Mouse (Mus musculus) liver, postnatal 0 days (tissue): ENCODE measurements around the gene Vasp. TPM values are rescaled to one million over a fixed set of nuclear protein-coding genes. Genes with fewer than 3 reads are reported as not detected.

Experiments used
- ATAC-seq: fragments of 200-750 bp; cut with Nextera tagmentation; 2 replicates; pipeline ENCODE4 v1.8.0; 2017; ENCODE audit warnings: mild to moderate bottlenecking, moderate library complexity
- DNase-seq: peaks from one replicate; pipeline ENCODE4 v3.0.0-alpha.2; 2016
- H3K27ac ChIP-seq: fragments of 300-500 bp; sonication (generic); 2 replicates; pipeline ENCODE4 v1.5.1; 2014; ENCODE audit warnings: antibody characterized with exemption, moderate library complexity, mild to moderate bottlenecking, low read depth
- H3K27me3 ChIP-seq: fragments of 300-500 bp; sonication (generic); 2 replicates; pipeline ENCODE4 v1.6.1; 2014; ENCODE audit warnings: low read length, control low read depth, mixed read lengths; ENCODE audit not compliant: insufficient read depth
- H3K36me3 ChIP-seq: fragments of 300-500 bp; sonication (generic); replicated peaks from 2 replicates; pipeline ENCODE4 v1.6.1; 2014; ENCODE audit warnings: mild to moderate bottlenecking, control low read depth, low read length, moderate library complexity, mixed read lengths; ENCODE audit not compliant: insufficient read depth
- H3K4me1 ChIP-seq: fragments of 300-500 bp; sonication (generic); 2 replicates; pipeline ENCODE4 v1.6.1; 2014; ENCODE audit warnings: antibody characterized with exemption, mild to moderate bottlenecking, control low read depth; ENCODE audit not compliant: insufficient read depth
- H3K4me2 ChIP-seq: fragments of 300-500 bp; sonication (generic); 2 replicates; pipeline ENCODE4 v1.6.1; 2014; ENCODE audit warnings: low read depth, mild to moderate bottlenecking, low read length, moderate library complexity, mixed read lengths
- H3K4me3 ChIP-seq: fragments of 300-500 bp; sonication (generic); 2 replicates; pipeline ENCODE4 v1.5.1; 2014; ENCODE audit warnings: low read depth, low read length
- H3K9ac ChIP-seq: fragments of 300-500 bp; sonication (generic); replicated peaks from 2 replicates; pipeline ENCODE4 v1.6.1; 2014; ENCODE audit warnings: mild to moderate bottlenecking, moderate library complexity
- H3K9me3 ChIP-seq: fragments of 300-500 bp; sonication (generic); 2 replicates; pipeline ENCODE4 v1.6.1; 2016; ENCODE audit warnings: mild to moderate bottlenecking, control low read depth, low read length, mixed read lengths
- CTCF ChIP-seq: sonication (generic); IDR thresholded peaks from 2 replicates; pipeline ENCODE4 v1.5.1; 2016; ENCODE audit warnings: antibody characterized with exemption, low read depth
- EP300 ChIP-seq: IDR thresholded peaks from 2 replicates; pipeline ENCODE4 v1.6.1; 2016; ENCODE audit warnings: antibody characterized with exemption, low read depth, mild to moderate bottlenecking
- WGBS: fragments of 180-500 bp; shearing (Covaris S2); extraction: QIAGEN DNeasy Blood & Tissue Kit; methylation state at CpG from one replicate; pipeline ENCODE4 v1.1.7; 2014; ENCODE audit not compliant: insufficient replicate concordance; 5-methylcytosine and 5-hydroxymethylcytosine counted together
- polyA plus RNA-seq: library from polyadenylated mRNA; unstranded; fragments of >200 nt; fragmentation: Nextera tagmentation; extraction: Ambion mirVana; gene quantifications from 2 replicates; pipeline ENCODE4 v1.2.1, GENCODE M21; 2015

Gene Vasp
- polyA plus RNA-seq, 1 experiment from 2014 or later = 36.2 TPM

DNA sequence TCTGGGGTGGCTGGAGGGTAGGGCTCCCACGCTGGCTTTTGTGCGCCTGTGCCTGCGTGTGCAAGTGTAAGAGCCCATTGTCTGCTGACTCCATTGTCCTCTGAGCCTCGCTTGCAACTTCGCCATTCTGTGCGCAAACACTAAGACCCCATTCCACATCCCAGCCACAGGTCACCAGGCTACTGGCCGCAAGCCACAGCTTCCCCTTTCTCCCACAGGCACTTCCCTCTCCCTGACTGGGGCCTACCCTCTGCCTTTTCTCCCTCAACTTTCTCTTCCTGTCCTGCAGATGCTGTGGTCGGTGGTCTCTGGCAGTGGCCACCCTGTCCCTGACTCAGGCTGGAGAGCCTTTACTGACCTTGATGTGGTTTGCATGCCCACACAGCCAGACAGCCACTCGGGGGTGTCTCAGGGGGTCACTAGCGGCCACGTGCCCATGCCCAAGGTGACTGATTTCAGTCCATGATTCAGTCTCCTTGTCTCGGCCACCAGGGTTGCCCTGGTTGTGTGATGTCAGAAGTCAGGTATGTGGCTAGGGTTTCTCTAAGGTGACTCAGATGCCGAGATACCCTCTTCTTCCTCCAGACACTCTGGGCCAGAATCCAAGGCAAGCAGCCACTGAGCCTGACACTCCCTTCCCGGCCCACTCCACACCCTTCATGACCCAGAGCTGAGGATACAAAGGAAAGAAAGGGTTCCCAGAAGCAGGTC is 45.0 kb upstream of the Vasp start:
- peak; percentile 66 for DNase-seq
- Histone ChIP-seq H3K9ac (no peak overlapping the region), H3K27ac (0 out of 2 replicates have a peak overlapping the region, but pooled peaks have one; percentile 42), H3K9me3 (no peaks in the 10 kb centered on the region), H3K4me3 (no peak overlapping the region), H3K4me2 (0 out of 2 replicates have a peak overlapping the region, but pooled peaks have one; percentile 36), H3K4me1 (peaks cover 8% of the 10 kb centered on the region), H3K36me3 (no peaks in the 10 kb centered on the region), H3K27me3 (peaks cover 9% of the 10 kb centered on the region; the same call in 1 of the 2 replicates)
- ATAC-seq = no peak
- TF ChIP-seq EP300 = no peak
- TF ChIP-seq CTCF = no peak
- WGBS = 18% methylated on average over 14 of the region's 14 CpGs

- TF ChIP-seq CTCF (no peak), EP300 (no peak)
- Histone ChIP-seq H3K4me1 (peaks cover 13% of the 10 kb centered on the region), H3K4me3 (no peak overlapping the region), H3K27ac (no peak overlapping the region), H3K36me3 (no peaks in the 10 kb centered on the region), H3K27me3 (peaks cover 10% of the 10 kb centered on the region; the same call in 1 of the 2 replicates), H3K9me3 (no peaks in the 10 kb centered on the region), H3K4me2 (no peak overlapping the region), H3K9ac (no peak overlapping the region)
- 59% methylated on average over 5 of the region's 5 CpGs for WGBS
- DNase-seq = no peak
- no peak for ATAC-seq
These were observed 42.4 kb upstream of the Vasp start for GRCm38 (mm10) chr7:19314033-19314432.

DNA sequence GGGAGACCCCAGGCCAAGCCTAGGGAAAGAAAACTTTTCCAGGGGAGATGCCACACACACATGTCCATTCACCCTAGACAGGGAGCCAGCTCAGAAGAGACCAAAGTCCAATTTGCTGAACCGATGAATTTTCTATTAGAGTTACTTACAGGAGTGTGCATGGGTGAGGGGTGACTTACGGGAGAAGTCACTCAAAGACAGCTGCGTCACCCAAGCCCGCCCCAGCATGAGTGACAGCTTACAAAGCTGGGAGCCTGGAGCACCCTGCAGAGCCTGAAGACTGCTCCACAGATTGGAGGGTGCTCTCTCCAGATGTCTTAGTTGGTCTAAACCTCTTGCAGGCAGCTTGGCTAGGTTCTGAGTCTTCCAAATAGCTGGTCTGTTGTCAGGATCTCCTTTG is 40.4 kb upstream of the Vasp start:
- 34% methylated on average over 4 of the region's 4 CpGs for WGBS
- no peaks in the 10 kb centered on the region for H3K36me3 ChIP-seq
- H3K9ac ChIP-seq = no peak overlapping the region
- peaks cover 15% of the 10 kb centered on the region for H3K27me3 ChIP-seq
- no peak overlapping the region for H3K27ac ChIP-seq
- ATAC-seq = no peak
- H3K4me3 ChIP-seq = no peak overlapping the region
- no peak for DNase-seq
- TF ChIP-seq CTCF (no peak), EP300 (no peak)
- peaks cover 22% of the 10 kb centered on the region for H3K4me1 ChIP-seq
- no peaks in the 10 kb centered on the region for H3K9me3 ChIP-seq
- H3K4me2 ChIP-seq = no peak overlapping the region

DNA sequence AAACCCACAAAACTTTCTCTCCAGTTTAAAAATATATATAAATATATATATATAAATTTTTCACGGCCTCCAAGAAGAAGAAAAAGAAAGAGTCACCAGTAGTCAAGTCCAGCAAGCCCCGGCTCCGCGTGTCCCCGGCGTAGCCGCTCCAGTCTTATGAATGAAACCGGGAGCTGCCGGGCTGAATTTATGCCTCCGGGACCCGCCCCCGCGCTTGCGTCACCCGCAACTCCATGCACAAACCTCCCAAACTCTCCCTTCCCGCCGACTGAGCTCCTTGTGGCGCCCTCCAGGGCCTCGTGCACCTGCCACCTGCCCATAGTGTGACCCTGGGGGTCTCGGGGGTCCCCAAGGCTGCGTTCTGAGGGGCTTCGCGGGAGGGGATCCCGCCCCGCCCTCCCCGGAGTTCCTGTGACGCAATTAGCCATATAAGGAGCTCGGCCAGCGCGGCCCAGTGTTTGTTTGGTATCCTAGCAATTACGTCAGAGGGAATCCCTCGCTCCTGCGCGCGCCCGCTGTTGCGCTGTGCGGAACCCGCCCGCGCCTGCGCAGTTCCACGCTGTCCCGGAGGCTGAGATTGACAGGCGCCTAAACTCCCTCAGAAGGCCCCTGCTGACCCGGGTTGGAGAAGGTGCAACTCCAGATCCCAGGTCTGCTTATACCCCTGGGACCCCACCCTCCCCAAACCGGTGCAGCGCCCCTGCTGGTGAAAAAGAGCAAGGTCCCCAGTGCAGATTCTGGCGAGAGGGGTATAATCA is 38.4 kb upstream of the Vasp start, which contains the start of gene Fosb:
Fosb (minus strand) TSS at position 168 of the 758 bp plus-strand sequence.
- Histone ChIP-seq H3K27me3 (peaks cover 30% of the 10 kb centered on the region), H3K27ac (no peak within 1 kb of the TSS), H3K9me3 (no peaks in the 10 kb centered on the region), H3K9ac (peak within 1 kb of the TSS; percentile 45), H3K4me2 (peak within 1 kb of the TSS; percentile 98), H3K4me3 (peak within 1 kb of the TSS; percentile 53), H3K36me3 (no peaks in the 10 kb centered on the region), H3K4me1 (peaks cover 18% of the 10 kb centered on the region)
- DNase-seq (peak; percentile 94), ATAC-seq (peak; percentile 84)
- TF ChIP-seq EP300 = peak; percentile 52; the same call in 1 of the 2 replicates
- TF ChIP-seq CTCF = peak; percentile 59
- WGBS = under 1% methylated on average over 49 of the region's 49 CpGs

GRCm38 (mm10) chr7:19309278-19309883 is 37.8 kb upstream of the Vasp start:
- DNase-seq = no peak
- under 1% methylated on average over 48 of the region's 48 CpGs for WGBS
- H3K36me3 ChIP-seq = no peaks in the 10 kb centered on the region
- H3K9ac ChIP-seq = peak overlapping the region; percentile 41; the same call in 1 of the 2 replicates
- no peak overlapping the region for H3K27ac ChIP-seq
- H3K4me1 ChIP-seq = peaks cover 25% of the 10 kb centered on the region
- TF ChIP-seq CTCF (no peak), EP300 (no peak)
- peaks cover 37% of the 10 kb centered on the region for H3K27me3 ChIP-seq
- peak overlapping the region; percentile 53 for H3K4me3 ChIP-seq
- ATAC-seq = no peak
- peak overlapping the region; percentile 98 for H3K4me2 ChIP-seq
- H3K9me3 ChIP-seq = no peaks in the 10 kb centered on the region
